Mouse (Mus musculus): Measurements from ENCODE around the gene Gjb4.

GRCm38 (mm10) chr4:127402614-127403013 lies 48.7 kb upstream of the Gjb4 start:
- TF ChIP-seq EP300 (IDR thresholded peaks at IDR 0.05; ENCODE audit: low read depth) = no peak
- no peak for TF ChIP-seq CTCF (IDR thresholded peaks at IDR 0.05; ENCODE audit: low read depth)

Data from liver, postnatal 0 days (tissue).